Mouse (Mus musculus): Measurements from ENCODE around the gene Ppp1r2. TPM values are rescaled to one million over a fixed set of nuclear protein-coding genes. Genes with fewer than 3 reads are reported as not detected.

Ppp1r2 gene
- total RNA-seq, 2 experiments from 2014 or later = 85.9 to 87.7 TPM

DNA sequence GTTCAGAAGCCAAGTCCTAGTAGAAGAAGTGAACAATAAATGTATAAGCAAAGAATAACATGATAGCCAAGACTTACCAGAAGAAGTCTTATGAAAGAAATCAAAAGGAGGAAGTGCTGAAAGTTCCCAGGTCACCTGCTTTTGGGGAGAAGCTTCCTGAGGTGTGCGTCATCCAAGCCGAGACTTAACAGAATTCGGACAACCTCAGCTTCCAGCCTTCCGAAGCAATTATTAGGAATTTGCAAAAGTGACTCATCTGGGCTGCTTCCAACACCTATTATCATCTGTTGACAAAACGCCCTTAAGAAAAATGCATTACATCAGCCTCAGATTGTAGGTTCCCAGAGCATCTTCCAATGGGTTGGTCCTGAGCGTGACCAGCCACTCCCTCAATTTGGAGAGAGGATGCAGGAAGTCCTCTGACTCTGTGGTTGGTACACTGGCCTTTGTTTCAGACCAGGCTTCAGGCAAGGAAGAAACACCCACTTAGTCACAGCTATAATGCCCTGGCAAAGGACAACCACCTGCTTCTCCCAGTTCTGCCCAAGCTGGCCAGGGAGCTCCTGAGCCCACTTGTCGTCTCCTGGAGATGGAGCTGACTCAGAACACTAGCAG lies 15.8 kb upstream of the Ppp1r2 start:
- DNase-seq (ENCODE audit: low spot score in 2 of 2) = no peak

- DNase-seq (ENCODE audit: low spot score in 2 of 2) = peak; percentile 25 to 61
These were observed 15.2 kb upstream of the Ppp1r2 start for GRCm38 (mm10) chr16:31290281-31290680.

DNA sequence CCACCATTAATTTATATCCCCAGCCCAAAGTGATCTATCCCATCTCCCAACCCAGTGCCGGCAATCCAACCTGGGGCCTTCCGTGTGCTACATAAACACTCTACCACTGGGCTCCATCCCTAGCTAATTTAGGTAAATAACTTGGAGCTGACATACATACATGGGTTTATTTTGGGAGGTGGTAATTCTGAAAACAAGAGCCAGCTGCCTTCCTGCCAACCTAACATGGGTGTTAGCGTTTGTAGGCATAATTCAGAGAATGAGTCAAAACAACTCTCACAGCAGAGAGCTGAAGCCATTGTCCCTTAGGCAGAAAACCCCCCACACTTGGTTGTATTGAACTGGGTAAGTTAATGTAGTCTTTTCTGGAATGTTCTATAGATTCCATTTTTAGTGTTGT lies 12.6 kb upstream of the Ppp1r2 start:
- DNase-seq (ENCODE audit: low spot score in 2 of 2) = no peak

DNA sequence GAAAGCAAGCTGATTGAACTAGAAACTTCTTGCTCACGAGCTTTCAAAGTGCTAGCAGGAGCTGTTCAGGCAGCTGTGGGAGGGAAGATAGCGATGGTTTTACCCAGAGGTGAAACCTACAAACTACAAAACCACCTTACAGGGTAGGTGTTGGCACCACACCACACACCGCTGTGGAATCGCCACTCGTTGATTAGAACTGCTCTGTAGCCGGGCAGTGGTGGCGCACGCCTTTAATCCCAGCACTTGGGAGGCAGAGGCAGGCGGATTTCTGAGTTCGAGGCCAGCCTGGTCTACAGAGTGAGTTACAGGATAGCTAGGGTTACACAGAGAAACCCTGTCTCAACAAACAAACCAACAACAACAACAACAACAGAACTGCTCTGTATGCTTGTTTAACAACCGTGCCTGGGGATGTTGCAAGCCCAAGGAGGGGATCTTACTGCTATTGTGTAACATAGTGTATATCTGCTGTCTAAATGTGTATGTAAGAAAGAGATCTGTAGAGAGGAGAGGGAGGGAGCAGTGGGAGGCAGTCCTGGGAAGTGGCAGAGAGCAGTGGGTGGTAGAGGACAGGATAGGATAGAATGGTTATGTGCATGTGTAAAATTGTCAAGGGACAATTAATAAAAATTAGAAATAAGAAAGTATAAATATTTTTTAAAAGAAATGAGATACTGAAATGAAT lies 11.9 kb upstream of the Ppp1r2 start:
- DNase-seq (ENCODE audit: low spot score in 2 of 2) = no peak

- no peak for DNase-seq (ENCODE audit: low spot score in 2 of 2)
These were observed 6.9 kb upstream of the Ppp1r2 start for GRCm38 (mm10) chr16:31281981-31282380.

- no peak for DNase-seq (ENCODE audit: low spot score in 2 of 2)
These were observed 5.1 kb upstream of the Ppp1r2 start for GRCm38 (mm10) chr16:31280176-31280575.

DNA sequence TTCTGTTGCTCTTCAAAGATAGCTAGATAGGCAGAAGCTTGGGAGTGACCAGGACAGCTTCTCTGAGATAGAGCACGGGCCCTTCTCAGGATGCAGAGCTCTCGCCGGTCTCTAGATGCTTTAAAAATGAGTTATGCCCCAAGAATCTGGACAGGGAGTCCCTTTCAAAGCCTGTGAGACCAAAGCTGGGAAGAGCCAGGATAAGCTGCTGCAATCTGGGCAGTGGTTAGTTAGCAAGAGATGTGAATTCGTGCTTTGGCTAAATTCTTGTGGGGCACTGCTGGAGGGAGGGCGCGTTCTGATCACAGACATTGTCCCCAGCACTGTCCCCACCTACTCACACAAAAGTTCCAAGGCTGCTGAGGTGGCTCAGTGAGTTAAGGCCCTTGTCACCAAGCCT lies 3.5 kb upstream of the Ppp1r2 start:
- DNase-seq (ENCODE audit: low spot score in 2 of 2) = no peak

- DNase-seq (ENCODE audit: low spot score in 2 of 2) = no peak
These were observed 3.0 kb upstream of the Ppp1r2 start for GRCm38 (mm10) chr16:31278081-31278480.

GRCm38 (mm10) chr16:31276962-31277361 lies 1.9 kb upstream of the Ppp1r2 start:
- DNase-seq (ENCODE audit: low spot score in 2 of 2) = no peak

- DNase-seq (ENCODE audit: low spot score in 2 of 2) = peak; percentile 29 to 44
These were observed 1.5 kb upstream of the Ppp1r2 start for GRCm38 (mm10) chr16:31276539-31276938.

DNA sequence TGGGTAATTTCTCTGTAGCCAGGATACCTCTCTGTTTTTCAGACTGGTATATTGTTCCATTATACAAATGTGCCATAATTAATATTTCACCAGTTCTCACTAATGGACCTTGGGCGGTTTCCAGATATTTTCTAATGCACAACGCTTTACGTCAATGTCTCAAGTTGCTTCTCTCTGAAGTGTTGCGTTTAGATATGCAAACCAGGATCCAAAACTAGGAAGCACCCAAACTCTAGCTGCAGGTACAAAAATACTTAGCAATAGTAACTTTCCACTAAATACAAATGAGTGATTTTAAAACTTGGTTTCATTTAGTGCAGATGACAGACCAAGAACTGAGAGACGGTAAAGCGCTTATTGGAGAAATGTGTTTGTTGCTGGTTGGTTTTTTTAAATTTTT lies 993 bp downstream of the Ppp1r2 start:
- no peak for DNase-seq (ENCODE audit: low spot score in 2 of 2)

GRCm38 (mm10) chr16:31266692-31267091 lies 8.4 kb downstream of the Ppp1r2 start:
- DNase-seq (ENCODE audit: low spot score in 2 of 2) = no peak

DNA sequence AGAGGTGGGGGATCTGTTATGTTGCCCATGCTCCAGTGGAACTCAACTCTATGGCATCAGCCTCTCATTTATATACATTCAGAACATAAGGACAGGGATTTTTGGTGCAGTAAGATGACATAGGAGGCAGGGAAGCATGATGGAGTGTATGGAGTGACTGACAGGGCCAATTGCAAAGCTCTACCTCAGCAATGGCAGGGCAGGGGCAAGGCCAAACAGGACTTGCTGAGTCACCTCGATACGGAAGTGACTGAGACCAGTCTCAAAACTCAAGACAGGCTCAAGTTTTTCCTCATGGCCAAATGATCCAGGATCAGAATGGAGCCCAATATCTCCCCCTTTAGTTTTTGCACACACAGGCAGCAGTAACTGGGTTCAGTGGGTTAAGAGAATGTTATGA lies 18.9 kb downstream of the Ppp1r2 start:
- no peak for DNase-seq (ENCODE audit: low spot score in 2 of 2)

DNA sequence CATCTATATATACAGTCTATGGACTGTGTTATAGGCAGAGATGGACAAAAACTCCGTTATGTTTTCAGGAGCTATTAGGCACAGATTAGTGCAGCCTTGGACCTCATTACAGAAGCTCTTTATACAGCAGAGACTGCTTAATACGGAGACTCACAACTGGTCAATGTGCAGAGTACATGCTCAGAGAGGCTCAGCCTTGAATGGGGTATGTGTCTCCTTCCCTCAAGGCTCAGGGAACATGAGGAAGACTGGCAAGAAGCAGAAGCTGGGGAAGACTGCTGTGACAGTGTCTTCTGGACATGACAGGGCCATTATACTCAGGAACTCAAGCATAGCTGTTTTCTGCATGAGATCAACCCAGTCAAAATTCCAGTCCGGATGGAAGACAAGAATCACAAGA lies 19.4 kb downstream of the Ppp1r2 start:
- no peak for DNase-seq (ENCODE audit: low spot score in 2 of 2)

- no peak for DNase-seq (ENCODE audit: low spot score in 2 of 2)
These were observed 25.7 kb downstream of the Ppp1r2 start for GRCm38 (mm10) chr16:31249401-31249800.

DNA sequence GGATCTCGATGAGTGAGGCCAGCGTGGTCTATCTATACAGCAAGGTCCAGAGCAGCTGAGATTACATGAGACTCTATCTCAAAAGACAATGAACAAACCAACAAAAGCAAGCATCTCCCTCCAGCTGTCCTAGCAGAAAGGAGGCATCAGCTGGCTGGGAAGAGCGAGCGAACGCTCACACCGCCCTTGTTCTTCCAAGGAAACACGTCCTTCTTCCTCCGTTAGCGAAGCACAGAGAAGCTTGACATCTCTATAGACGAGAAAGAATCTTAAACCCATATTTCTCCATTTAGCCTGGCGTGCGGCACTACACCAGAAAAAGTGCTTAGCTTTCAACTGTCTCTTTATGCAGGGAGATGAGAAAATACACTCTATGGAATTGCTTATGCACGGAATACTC lies 26.4 kb downstream of the Ppp1r2 start:
- no peak for DNase-seq (ENCODE audit: low spot score in 2 of 2)

- no peak for DNase-seq (ENCODE audit: low spot score in 2 of 2)
These were observed 27.6 kb downstream of the Ppp1r2 start for GRCm38 (mm10) chr16:31247442-31247841.

DNA sequence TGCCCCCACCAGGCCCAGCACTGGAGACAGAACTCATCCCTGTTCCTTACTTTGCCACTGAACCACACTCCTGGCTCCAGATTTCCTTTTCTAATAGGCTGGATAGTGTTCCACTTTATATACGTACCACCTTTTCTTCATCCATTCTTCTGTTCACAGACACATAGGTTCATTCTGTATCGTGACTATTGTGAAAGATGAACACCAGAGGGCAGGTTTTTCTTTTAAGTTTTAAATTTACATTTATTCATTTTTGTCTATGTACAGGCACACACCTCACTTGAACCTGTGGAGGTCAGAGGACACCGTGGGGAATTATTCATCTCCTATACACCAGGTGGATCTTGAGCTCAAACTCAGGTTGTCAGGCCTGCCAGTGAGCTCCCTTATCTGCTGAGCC lies 31.0 kb downstream of the Ppp1r2 start:
- no peak for DNase-seq (ENCODE audit: low spot score in 2 of 2)

- DNase-seq (ENCODE audit: low spot score in 2 of 2) = no peak
These were observed 33.6 kb downstream of the Ppp1r2 start for GRCm38 (mm10) chr16:31241433-31241832.

GRCm38 (mm10) chr16:31240569-31240968 lies 34.5 kb downstream of the Ppp1r2 start:
- no peak for DNase-seq (ENCODE audit: low spot score in 2 of 2)

DNA sequence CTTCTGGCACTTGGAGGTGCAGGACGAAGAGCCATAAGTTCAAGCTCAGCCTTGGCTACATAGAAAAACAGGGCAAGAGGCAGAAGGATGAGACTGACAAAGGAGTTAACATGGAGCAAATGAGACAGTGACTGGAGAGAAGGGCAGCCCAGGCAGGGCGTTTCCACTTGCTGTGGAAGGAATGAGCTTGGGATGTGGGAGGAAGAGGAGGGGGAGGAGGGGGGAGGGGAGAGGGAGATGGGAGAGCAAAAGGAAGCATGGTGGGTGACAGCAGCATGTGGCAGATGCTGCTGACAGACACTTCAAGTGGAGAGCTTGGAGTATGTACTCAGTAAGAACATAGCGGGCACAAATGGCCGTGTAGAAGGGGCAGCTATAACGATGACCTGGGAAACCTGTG lies 36.8 kb downstream of the Ppp1r2 start:
- DNase-seq (ENCODE audit: low spot score in 2 of 2) = no peak

GRCm38 (mm10) chr16:31235457-31236310 lies 39.4 kb downstream of the Ppp1r2 start:
- no peak for DNase-seq (ENCODE audit: low spot score in 2 of 2)
